ENCODE assay signal across 11 mouse cellular contexts in the genomic region with DNA sequence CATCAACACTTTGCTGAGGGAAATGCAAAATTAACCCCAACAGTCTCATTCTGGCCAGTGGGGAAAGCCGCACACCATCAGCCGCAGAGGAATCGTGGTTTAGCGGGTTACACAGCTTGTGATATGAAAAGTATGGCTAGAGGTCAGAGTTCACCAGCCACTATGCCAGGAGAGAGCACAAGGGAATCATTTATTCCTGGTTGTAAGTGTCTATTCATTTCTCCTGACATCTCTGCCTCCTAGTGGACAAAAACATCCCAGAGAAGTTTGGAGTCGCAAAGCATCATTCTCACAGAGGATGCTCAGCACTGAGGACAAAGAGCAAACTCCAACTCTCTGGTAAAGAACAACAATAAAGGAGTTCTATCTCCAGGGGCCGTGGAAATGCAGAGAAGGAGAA.
DNase-seq lines count a peak whose midpoint lies in the region; ATAC-seq and TF ChIP-seq lines count a peak whose summit lies in the region.
"Had no signal": no experiment of that assay in that cellular context is flagged by ENCODE, and none has a peak within 500 bp of the region (broad histone marks: within the 10 kb centered on the region; RNA-seq: fewer than 3 reads in every experiment).

No protein-coding gene starts in this region.

- peak; percentile 27 for DNase-seq in hindbrain, postnatal 0 days (ENCODE audit: low spot score)
- DNase-seq in hindbrain, embryonic 10.5 days (ENCODE audit: low spot score), result no peak
- peak; percentile 43 for DNase-seq in lung, embryonic 14.5 days
- DNase-seq in lung, postnatal 14 days, result no peak
- DNase-seq in embryo, embryonic 10.5 days (ENCODE audit: low spot score), result peak; percentile 50
- peak; percentile 19 for DNase-seq in lung, postnatal 36 days
- DNase-seq: kidney, adult 9 months; thymus, postnatal 4 days had no signal

- peak; percentile 58 for TF ChIP-seq CTCF in hindbrain, postnatal 0 days (IDR thresholded peaks at IDR 0.05; ENCODE audit: low read depth)
- TF ChIP-seq CTCF in lung, embryonic 14.5 days (IDR thresholded peaks at IDR 0.05; ENCODE audit: low read depth), result peak; percentile 49

- WGBS in hindbrain, postnatal 0 days, result 72% methylated on average over 6 of the region's 6 CpGs
- WGBS in hindbrain, embryonic 10.5 days, result 72% methylated on average over 6 of the region's 6 CpGs
- WGBS in lung, embryonic 14.5 days, result 54% methylated on average over 6 of the region's 6 CpGs
- 72% methylated on average over 6 of the region's 6 CpGs for WGBS in liver, embryonic 12.5 days (ENCODE audit: insufficient replicate concordance)

- H3K9me3 ChIP-seq in hindbrain, postnatal 0 days (ENCODE audit: low read length), result no peaks in the 10 kb centered on the region
- no peaks in the 10 kb centered on the region for H3K9me3 ChIP-seq in hindbrain, embryonic 10.5 days
- H3K9me3 ChIP-seq in lung, embryonic 14.5 days (ENCODE audit: low read depth, low read length), result no peaks in the 10 kb centered on the region
- no peaks in the 10 kb centered on the region for H3K9me3 ChIP-seq in liver, embryonic 12.5 days (replicated peaks)
- H3K9me3 ChIP-seq: limb, embryonic 13.5 days; megakaryocyte, embryonic 14.5 days had no signal

- H3K4me3 ChIP-seq in hindbrain, postnatal 0 days (ENCODE audit: low read length), result no peak overlapping the region
- no peak overlapping the region for H3K4me3 ChIP-seq in hindbrain, embryonic 10.5 days
- H3K4me3 ChIP-seq in lung, embryonic 14.5 days (ENCODE audit: low read depth, low read length), result no peak overlapping the region
- H3K4me3 ChIP-seq in liver, embryonic 12.5 days, result no peak overlapping the region
- H3K4me3 ChIP-seq: limb, embryonic 13.5 days; megakaryocyte, embryonic 14.5 days had no signal

- no peaks in the 10 kb centered on the region for H3K27me3 ChIP-seq in hindbrain, postnatal 0 days (ENCODE audit: insufficient read depth, low read length)
- H3K27me3 ChIP-seq in hindbrain, embryonic 10.5 days (ENCODE audit: insufficient read depth, poor library complexity, severe bottlenecking), result no peaks in the 10 kb centered on the region
- H3K27me3 ChIP-seq in lung, embryonic 14.5 days (ENCODE audit: insufficient read depth, low read length), result no peaks in the 10 kb centered on the region
- no peaks in the 10 kb centered on the region for H3K27me3 ChIP-seq in liver, embryonic 12.5 days (replicated peaks)
- H3K27me3 ChIP-seq: limb, embryonic 13.5 days had no signal

- no peak overlapping the region for H3K9ac ChIP-seq in hindbrain, postnatal 0 days (replicated peaks; ENCODE audit: low read length)
- no peak overlapping the region for H3K9ac ChIP-seq in lung, embryonic 14.5 days
- H3K9ac ChIP-seq in liver, embryonic 12.5 days, result no peak overlapping the region
- H3K9ac ChIP-seq: limb, embryonic 13.5 days had no signal

- H3K27ac ChIP-seq in hindbrain, postnatal 0 days, result no peak overlapping the region
- H3K27ac ChIP-seq in hindbrain, embryonic 10.5 days, result no peak overlapping the region
- no peak overlapping the region for H3K27ac ChIP-seq in lung, embryonic 14.5 days (ENCODE audit: low read depth)
- no peak overlapping the region for H3K27ac ChIP-seq in liver, embryonic 12.5 days
- H3K27ac ChIP-seq: limb, embryonic 13.5 days had no signal

- H3K4me2 ChIP-seq in hindbrain, postnatal 0 days (ENCODE audit: low read depth, low read length), result no peak overlapping the region
- H3K4me2 ChIP-seq in lung, embryonic 14.5 days, result no peak overlapping the region
- H3K4me2 ChIP-seq in liver, embryonic 12.5 days, result no peak overlapping the region
- H3K4me2 ChIP-seq: limb, embryonic 13.5 days had no signal

- ATAC-seq in hindbrain, postnatal 0 days, result no peak
- no peak for ATAC-seq in lung, embryonic 14.5 days (ENCODE audit: insufficient read depth)
- no peak for ATAC-seq in liver, embryonic 12.5 days

- no peaks in the 10 kb centered on the region for H3K4me1 ChIP-seq in hindbrain, postnatal 0 days (ENCODE audit: insufficient read depth, low read length)
- no peaks in the 10 kb centered on the region for H3K4me1 ChIP-seq in hindbrain, embryonic 10.5 days (replicated peaks)
- no peaks in the 10 kb centered on the region for H3K4me1 ChIP-seq in lung, embryonic 14.5 days (ENCODE audit: insufficient read depth)
- no peaks in the 10 kb centered on the region for H3K4me1 ChIP-seq in liver, embryonic 12.5 days
- H3K4me1 ChIP-seq: limb, embryonic 13.5 days had no signal

- H3K36me3 ChIP-seq in hindbrain, postnatal 0 days (ENCODE audit: insufficient read depth, low read length), result no peaks in the 10 kb centered on the region
- no peaks in the 10 kb centered on the region for H3K36me3 ChIP-seq in hindbrain, embryonic 10.5 days
- no peaks in the 10 kb centered on the region for H3K36me3 ChIP-seq in lung, embryonic 14.5 days (ENCODE audit: insufficient read depth)
- no peaks in the 10 kb centered on the region for H3K36me3 ChIP-seq in liver, embryonic 12.5 days
- H3K36me3 ChIP-seq: limb, embryonic 13.5 days had no signal

Comparison
In these comparisons a context has a peak if more than half of its experiments do, and no peak if none do; other contexts are left out.
1. DNase-seq: peak in hindbrain, postnatal 0 days (single experiment), lung, embryonic 14.5 days (single experiment), embryo, embryonic 10.5 days (single experiment) and lung, postnatal 36 days (single experiment); none in hindbrain, embryonic 10.5 days (single experiment) and lung, postnatal 14 days (single experiment).